Mouse (Mus musculus): ENCODE measurements around the gene Dao.

- TF ChIP-seq SIN3A (IDR thresholded peaks at IDR 0.05; ENCODE audit: low read length) (no peak), POLR2A (IDR thresholded peaks at IDR 0.05; ENCODE audit: low read depth, low read length) (no peak), MYC (IDR thresholded peaks at IDR 0.05; ENCODE audit: low read depth, low read length) (no peak), EP300 (IDR thresholded peaks at IDR 0.05; ENCODE audit: low read length) (no peak), UBTF (IDR thresholded peaks at IDR 0.05; ENCODE audit: low read depth, low read length) (no peak), NELFE (IDR thresholded peaks at IDR 0.05; ENCODE audit: low read depth, low read length) (no peak), CHD2 (IDR thresholded peaks at IDR 0.05; ENCODE audit: low read length) (no peak), KAT2A (IDR thresholded peaks at IDR 0.05; ENCODE audit: insufficient replicate concordance, low read length) (no peak), CHD1 (IDR thresholded peaks at IDR 0.05; ENCODE audit: low read depth, low read length) (no peak), RCOR1 (conservative IDR thresholded peaks at IDR 0.05; ENCODE audit: low read depth, low read length) (no peak)
Observed at GRCm38 (mm10) chr5:113955281-113955680, 48.2 kb upstream of the Dao start.

All from CH12.LX (cell line).